Mouse (Mus musculus) CH12.LX (cell line): ENCODE data around the gene Them7. TPM values are rescaled to one million over a fixed set of nuclear protein-coding genes. Genes with fewer than 3 reads are reported as not detected.

Experiments used
- DNase-seq: peaks from one replicate; pipeline ENCODE4 v3.0.0-alpha.2; 2013; ENCODE audit errors: extremely low read depth
- H3K27ac ChIP-seq: 2 replicates; pipeline ENCODE4 v1.5.1; 2012; ENCODE audit warnings: low read depth, mild to moderate bottlenecking, control low read depth, moderate library complexity; ENCODE audit not compliant: insufficient read depth
- H3K27me3 ChIP-seq: replicated peaks from 2 replicates; pipeline ENCODE3; 2012; ENCODE audit warnings: inconsistent platforms
- H3K36me3 ChIP-seq, 2 experiments: replicated peaks in 1 of 2; 2 replicates each; pipeline versions ENCODE3 to v1.6.1; 2012; ENCODE audit warnings: inconsistent platforms in 1 of 2, low read length in 1 of 2, mild to moderate bottlenecking in 1 of 2, mixed read lengths in 1 of 2, moderate library complexity in 1 of 2; ENCODE audit not compliant: control insufficient read depth in 1 of 2, insufficient read depth in 1 of 2
- H3K4me1 ChIP-seq, 2 experiments: 2 replicates each; pipeline ENCODE4 v1.6.1; 2012; ENCODE audit warnings: inconsistent platforms in 1 of 2, moderate library complexity in 1 of 2; ENCODE audit not compliant: insufficient read depth in 2 of 2, control insufficient read depth in 1 of 2
- H3K4me2 ChIP-seq: 2 replicates; pipeline ENCODE4 v1.6.1; 2012; ENCODE audit warnings: low read depth, mild to moderate bottlenecking, control low read depth; ENCODE audit not compliant: poor library complexity, insufficient read depth, severe bottlenecking
- H3K4me3 ChIP-seq, 3 experiments: fragments of 150-350 bp in 1 of 3; sonication (generic) in 1 of 3; replicated peaks in 1 of 3; 2 replicates each; pipeline versions ENCODE3 to v1.5.1; 2011 to 2012; ENCODE audit warnings: low read depth in 2 of 3, low read length in 2 of 3, mild to moderate bottlenecking in 2 of 3, moderate library complexity in 2 of 3, control low read depth in 1 of 3, improper control_type of control experiment in 1 of 3, inconsistent platforms in 1 of 3, mixed read lengths in 1 of 3; ENCODE audit not compliant: poor library complexity in 1 of 3
- H3K79me2 ChIP-seq: replicated peaks from 2 replicates; pipeline ENCODE4 v1.6.1; 2012; ENCODE audit warnings: mild to moderate bottlenecking, moderate library complexity; ENCODE audit not compliant: control insufficient read depth, poor library complexity, insufficient read depth, severe bottlenecking; ENCODE audit errors: extremely low read depth
- H3K9ac ChIP-seq: 2 replicates; pipeline ENCODE4 v1.6.1; 2012; ENCODE audit warnings: low read depth, mild to moderate bottlenecking, control low read depth, moderate library complexity; ENCODE audit not compliant: insufficient read depth
- H3K9me3 ChIP-seq: replicated peaks from 2 replicates; pipeline ENCODE3; 2012; ENCODE audit warnings: low read length, inconsistent platforms, mixed read lengths
- CHD1 ChIP-seq: IDR thresholded peaks from 2 replicates; pipeline ENCODE4 v1.6.1; 2012; ENCODE audit warnings: low read depth, low read length, improper control_type of control experiment, inconsistent platforms
- CTCF ChIP-seq, 2 experiments: IDR thresholded peaks in 1 of 2; conservative IDR thresholded peaks in 1 of 2; 2 replicates each; pipeline ENCODE4 v1.5.1; 2011 to 2012; ENCODE audit warnings: low read depth in 2 of 2, low read length in 2 of 2, improper control_type of control experiment in 1 of 2, inconsistent platforms in 1 of 2, mild to moderate bottlenecking in 1 of 2, moderate library complexity in 1 of 2
- EP300 ChIP-seq: IDR thresholded peaks from 2 replicates; pipeline ENCODE4 v1.6.1; 2011; ENCODE audit warnings: low read length, improper control_type of control experiment
- ETS1 ChIP-seq: conservative IDR thresholded peaks from 2 replicates; pipeline ENCODE4 v1.6.1; 2012; ENCODE audit warnings: low read depth, mild to moderate bottlenecking, inconsistent platforms, low read length, improper control_type of control experiment, moderate library complexity
- HCFC1 ChIP-seq: IDR thresholded peaks from 2 replicates; pipeline ENCODE4 v1.6.1; 2012; ENCODE audit warnings: low read depth, mild to moderate bottlenecking, inconsistent platforms, low read length, improper control_type of control experiment
- KAT2A ChIP-seq: IDR thresholded peaks from 2 replicates; pipeline ENCODE4 v1.6.1; 2012; ENCODE audit warnings: low read length, improper control_type of control experiment, inconsistent platforms; ENCODE audit not compliant: insufficient replicate concordance
- MAZ ChIP-seq: IDR thresholded peaks from 2 replicates; pipeline ENCODE4 v1.6.1; 2012; ENCODE audit warnings: low read depth, mild to moderate bottlenecking, inconsistent platforms, low read length, improper control_type of control experiment, moderate library complexity
- MEF2A ChIP-seq: IDR thresholded peaks from 2 replicates; pipeline ENCODE4 v1.6.1; 2014; ENCODE audit warnings: low read depth, mild to moderate bottlenecking, inconsistent platforms, low read length, improper control_type of control experiment, borderline replicate concordance
- NELFE ChIP-seq: IDR thresholded peaks from 2 replicates; pipeline ENCODE4 v1.6.1; 2011; ENCODE audit warnings: low read depth, low read length, improper control_type of control experiment
- NRF1 ChIP-seq: IDR thresholded peaks from 2 replicates; pipeline ENCODE4 v1.6.1; 2014; ENCODE audit warnings: low read depth, mild to moderate bottlenecking, inconsistent platforms, low read length, improper control_type of control experiment, moderate library complexity
- POLR2AphosphoS2 ChIP-seq: IDR thresholded peaks from 2 replicates; pipeline ENCODE4 v1.6.1; 2011; ENCODE audit warnings: low read depth, low read length, improper control_type of control experiment
- RAD21 ChIP-seq: IDR thresholded peaks from 2 replicates; pipeline ENCODE4 v1.6.1; 2011; ENCODE audit warnings: low read depth, mild to moderate bottlenecking, low read length, improper control_type of control experiment, moderate library complexity
- RCOR1 ChIP-seq: conservative IDR thresholded peaks from 2 replicates; pipeline ENCODE4 v1.6.1; 2012; ENCODE audit warnings: low read depth, mild to moderate bottlenecking, inconsistent platforms, low read length, improper control_type of control experiment
- SIN3A ChIP-seq: IDR thresholded peaks from 2 replicates; pipeline ENCODE4 v1.6.1; 2012; ENCODE audit warnings: low read length, improper control_type of control experiment, inconsistent platforms
- TCF12 ChIP-seq: IDR thresholded peaks from 2 replicates; pipeline ENCODE4 v1.6.1; 2014; ENCODE audit warnings: low read depth, mild to moderate bottlenecking, inconsistent platforms, low read length, improper control_type of control experiment
- USF2 ChIP-seq: conservative IDR thresholded peaks from 2 replicates; pipeline ENCODE4 v1.6.1; 2011; ENCODE audit warnings: low read depth, low read length, improper control_type of control experiment
- ZC3H11A ChIP-seq: IDR thresholded peaks from 2 replicates; pipeline ENCODE4 v1.6.1; 2012; ENCODE audit warnings: low read depth, mild to moderate bottlenecking, inconsistent platforms, low read length, improper control_type of control experiment
- ZMIZ1 ChIP-seq: IDR thresholded peaks from 2 replicates; pipeline ENCODE4 v1.6.1; 2012; ENCODE audit warnings: low read depth, mild to moderate bottlenecking, inconsistent platforms, low read length, improper control_type of control experiment
- dilution Hi-C: fragments of 300-500 bp; cut with MboI; formaldehyde crosslinking; loops from 2 replicates; pipeline ENCODE4 v1.14.3; 2020; ENCODE audit warnings: low sequenced_read_pairs; ENCODE audit not compliant: extremely low pct_unique_long_range_greater_than_20kb, extremely low pct_ligation_motif_present
- in situ Hi-C: fragments of 300-500 bp; cut with MboI; formaldehyde crosslinking; loops from 3 replicates; pipeline ENCODE4 v1.14.3; 2019; ENCODE audit warnings: low sequenced_read_pairs, low pct_ligation_motif_present, low pct_unique_long_range_greater_than_20kb, mixed read lengths
- polyA plus RNA-seq: library from polyadenylated mRNA; unstranded; fragments of >175 nt; gene quantifications from 2 replicates; pipeline ENCODE4 v1.2.1, GENCODE M21; 2012; ENCODE audit warnings: low read depth; ENCODE audit not compliant: insufficient read length
- total RNA-seq, 2 experiments: library from RNA; depleted of rRNA; stranded (reverse); fragments of 300-350 nt in 1 of 2; fragments of >200 nt in 1 of 2; gene quantifications; 2 replicates each; pipeline ENCODE4 v1.2.3; 2012 to 2014

Gene Them7
- total and polyA plus RNA-seq, 3 experiments, result not detected

DNA sequence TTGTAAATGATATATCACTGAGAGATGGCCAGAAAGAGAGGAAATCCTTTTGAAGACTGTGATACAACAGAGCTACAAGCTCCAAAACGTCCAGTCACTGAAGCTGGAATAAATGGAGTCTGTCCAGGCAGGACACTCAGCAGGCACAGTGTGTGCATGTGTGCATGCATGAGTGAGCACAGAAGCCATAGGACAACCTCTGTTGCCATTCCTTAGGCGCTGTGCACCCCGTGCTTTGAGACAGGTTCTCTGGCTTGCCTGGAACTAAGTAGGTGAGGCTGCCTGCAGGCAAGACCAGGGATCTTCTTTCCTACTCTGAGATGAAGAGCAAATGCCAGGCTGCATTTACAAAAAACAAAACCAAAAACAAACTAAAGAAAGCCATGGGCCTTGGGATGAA is 160.9 kb downstream of the Them7 start:
- Histone ChIP-seq H3K27ac (no peak overlapping the region), H3K27me3 (no peaks in the 10 kb centered on the region), H3K4me3 (no peak overlapping the region), H3K79me2 (no peaks in the 10 kb centered on the region), H3K9me3 (no peaks in the 10 kb centered on the region), H3K36me3 (peaks cover 0 to 55% of the 10 kb centered on the region in 2 experiments), H3K9ac (no peak overlapping the region), H3K4me2 (no peak overlapping the region), H3K4me1 (peaks cover 0 to 8% of the 10 kb centered on the region in 2 experiments; a peak in 1 of 4 replicates)
- in situ Hi-C loops, result no loop called here
- no peak for TF ChIP-seq HCFC1
- no peak for TF ChIP-seq TCF12
- TF ChIP-seq ZC3H11A, result no peak
- dilution Hi-C loops, result no loop called here
- DNase-seq, result no peak

DNA sequence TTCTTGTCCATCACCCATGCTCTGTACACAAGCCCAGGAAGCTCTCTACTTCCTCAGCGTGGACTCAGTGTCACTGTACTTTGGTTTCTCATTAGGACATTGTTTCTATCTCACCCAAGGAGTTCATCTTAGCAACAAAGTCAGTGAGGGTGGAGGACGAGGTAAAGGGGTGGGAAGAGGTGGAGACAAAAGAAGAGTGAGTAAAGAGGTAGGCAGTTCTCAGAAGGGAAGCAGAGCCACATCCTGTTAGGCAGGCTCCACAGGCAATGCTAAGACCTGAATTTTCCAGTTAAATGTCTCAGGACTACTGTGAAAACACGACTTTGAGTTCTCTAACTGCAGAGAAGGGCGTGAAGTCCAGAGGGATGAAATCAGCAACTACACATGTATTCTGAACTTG is 162.3 kb downstream of the Them7 start:
- Histone ChIP-seq H3K4me2 (no peak overlapping the region), H3K79me2 (no peaks in the 10 kb centered on the region), H3K4me1 (peaks cover 0 to 8% of the 10 kb centered on the region in 2 experiments; a peak in 1 of 4 replicates), H3K9me3 (no peaks in the 10 kb centered on the region), H3K36me3 (peaks cover 0 to 69% of the 10 kb centered on the region in 2 experiments), H3K4me3 (no peak overlapping the region), H3K9ac (no peak overlapping the region), H3K27ac (no peak overlapping the region), H3K27me3 (no peaks in the 10 kb centered on the region)
- in situ Hi-C loops, result no loop called here
- TF ChIP-seq USF2 (no peak), ETS1 (no peak), HCFC1 (no peak), ZMIZ1 (no peak), MEF2A (no peak), TCF12 (no peak), RCOR1 (no peak), NELFE (no peak), CTCF (conservative IDR thresholded peaks at IDR 0.05 in 1 of 2, IDR thresholded peaks at IDR 0.05 in 1 of 2; ENCODE audit: low read depth in 2 of 2, low read length in 2 of 2) (no peak), POLR2AphosphoS2 (no peak), RAD21 (no peak), EP300 (no peak), KAT2A (no peak), MAZ (no peak), SIN3A (no peak), CHD1 (no peak), NRF1 (no peak)
- DNase-seq, result no peak
- dilution Hi-C loops, result no loop called here
